Mouse (Mus musculus): ENCODE measurements at regions not wholly inside any gene's neighbourhood (a gene's known extent, or its start where the extent isn't known, plus 50 kb on each side); places are given as distances from the start of the nearest gene placed in this dataset.
"Not testable (repeated sequence)": the region's sequence is repeated elsewhere in the genome, so short reads cannot be mapped to it uniquely, and the experiment has no call there.

DNA sequence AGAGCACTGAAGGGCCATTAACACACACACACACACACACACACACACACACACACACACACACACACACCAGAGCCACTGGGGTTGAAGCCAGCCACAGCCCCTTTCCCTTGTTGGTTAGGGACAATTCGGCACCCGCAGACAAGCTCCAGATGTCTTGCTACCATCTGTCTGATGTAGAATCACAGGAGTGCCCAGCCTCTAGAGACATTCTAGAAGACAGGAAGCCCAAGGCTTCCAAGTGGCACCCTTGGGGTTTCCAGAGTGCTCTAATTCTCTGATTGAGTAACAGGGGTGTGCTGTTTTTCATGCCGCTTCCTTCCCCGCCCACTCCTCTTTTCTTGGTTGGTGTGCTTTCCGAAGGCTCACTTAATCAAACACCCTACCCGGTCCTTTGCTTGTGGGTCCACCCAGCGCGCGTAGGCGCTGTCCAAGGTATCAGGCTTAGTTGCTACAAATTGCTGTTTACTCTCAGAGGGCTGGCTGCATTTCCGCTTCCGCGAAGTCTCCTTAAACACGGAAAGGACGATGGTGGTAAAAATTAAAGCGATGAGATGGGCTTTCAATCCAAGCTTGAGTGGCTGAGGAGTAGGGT is 59.5 kb upstream of the Zbtb18 start:
- DNase-seq = no peak

DNA sequence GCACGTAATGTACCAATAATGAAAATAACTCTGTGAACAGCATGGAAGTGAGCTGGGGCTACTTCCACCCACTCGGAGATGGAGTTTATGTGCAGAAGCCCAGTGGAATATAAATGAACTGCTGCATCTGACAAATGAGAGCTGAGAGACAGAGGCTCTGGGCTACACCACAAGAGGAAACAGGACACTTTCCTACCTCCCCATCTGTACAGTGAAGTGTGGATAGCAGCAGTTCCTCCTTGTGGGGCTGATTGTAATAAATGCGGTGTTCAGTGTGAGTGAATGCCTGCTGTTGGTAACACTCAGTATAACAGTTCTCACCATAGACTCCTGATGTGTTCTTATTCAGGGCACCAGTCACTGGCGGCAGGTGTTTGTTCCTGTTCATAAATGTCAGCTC is 60.0 kb upstream of the Zbtb18 start:
- no peak for DNase-seq

DNA sequence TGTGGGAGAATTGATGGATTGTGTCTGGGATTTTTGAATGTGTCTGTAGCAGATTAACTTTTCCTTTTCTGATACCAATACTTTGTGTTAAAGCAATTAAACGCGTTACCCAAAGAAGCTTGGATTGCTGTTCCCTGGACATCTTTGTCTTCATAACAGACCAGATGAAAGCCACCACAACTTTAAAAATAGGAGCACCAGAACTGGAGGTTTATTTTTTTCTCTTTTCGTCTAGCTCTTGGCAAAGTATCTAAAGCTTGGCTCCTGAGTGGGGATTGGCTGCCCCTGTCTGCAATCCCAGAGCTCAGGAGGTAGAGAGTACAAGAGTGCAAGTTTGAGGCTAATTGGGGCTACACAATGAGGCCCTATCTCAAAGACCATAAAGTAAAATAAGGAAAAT is 64.0 kb upstream of the Zbtb18 start:
- no peak for DNase-seq

DNA sequence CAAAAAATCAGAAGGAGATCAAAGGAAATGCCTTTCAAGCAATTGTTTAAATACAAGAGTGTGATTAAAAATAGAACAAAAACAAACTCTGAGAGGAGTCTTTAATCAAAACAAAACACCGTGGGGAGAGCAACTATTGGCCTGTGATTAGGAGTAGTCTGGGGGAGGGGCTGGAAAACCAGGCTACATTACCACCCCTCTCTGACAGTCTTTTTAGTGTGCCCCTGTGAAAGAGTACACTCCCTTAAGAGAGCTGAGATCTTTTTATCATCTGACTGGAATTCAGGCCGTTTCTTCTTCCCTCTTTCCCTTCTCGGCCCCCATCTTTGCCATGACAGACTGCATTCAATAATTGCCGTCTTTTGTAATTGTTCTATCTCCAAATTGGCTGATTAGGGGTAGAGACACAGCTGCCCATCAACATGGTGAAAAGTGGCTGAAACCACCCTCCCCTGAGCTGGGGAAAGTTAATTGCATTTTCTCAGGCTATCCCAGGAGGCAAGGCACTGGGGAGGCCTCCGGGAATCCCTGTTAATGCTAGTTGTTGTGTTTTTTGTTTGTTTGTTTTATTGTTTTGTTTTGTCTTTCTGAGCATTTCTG is 68.8 kb upstream of the Zbtb18 start:
- DNase-seq = no peak

DNA sequence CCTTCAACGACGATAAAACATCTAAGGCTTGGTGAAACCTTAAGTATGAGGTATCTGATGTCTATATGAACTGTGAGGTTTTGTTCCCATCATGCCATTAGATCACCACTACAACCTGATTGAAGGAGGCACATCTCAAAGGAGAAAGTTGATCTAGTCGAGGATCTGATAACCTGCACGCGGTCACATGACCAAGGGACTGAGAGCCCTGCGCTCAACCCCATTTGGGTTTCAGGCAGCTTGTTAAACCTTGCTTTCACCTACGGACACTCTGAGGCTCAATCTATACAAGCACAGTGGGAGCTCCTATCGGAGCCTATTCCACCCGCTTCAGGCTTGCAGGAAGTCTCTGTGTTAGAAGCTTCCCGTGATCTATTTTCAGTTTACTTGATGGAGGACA is 70.1 kb upstream of the Zbtb18 start:
- DNase-seq = no peak

DNA sequence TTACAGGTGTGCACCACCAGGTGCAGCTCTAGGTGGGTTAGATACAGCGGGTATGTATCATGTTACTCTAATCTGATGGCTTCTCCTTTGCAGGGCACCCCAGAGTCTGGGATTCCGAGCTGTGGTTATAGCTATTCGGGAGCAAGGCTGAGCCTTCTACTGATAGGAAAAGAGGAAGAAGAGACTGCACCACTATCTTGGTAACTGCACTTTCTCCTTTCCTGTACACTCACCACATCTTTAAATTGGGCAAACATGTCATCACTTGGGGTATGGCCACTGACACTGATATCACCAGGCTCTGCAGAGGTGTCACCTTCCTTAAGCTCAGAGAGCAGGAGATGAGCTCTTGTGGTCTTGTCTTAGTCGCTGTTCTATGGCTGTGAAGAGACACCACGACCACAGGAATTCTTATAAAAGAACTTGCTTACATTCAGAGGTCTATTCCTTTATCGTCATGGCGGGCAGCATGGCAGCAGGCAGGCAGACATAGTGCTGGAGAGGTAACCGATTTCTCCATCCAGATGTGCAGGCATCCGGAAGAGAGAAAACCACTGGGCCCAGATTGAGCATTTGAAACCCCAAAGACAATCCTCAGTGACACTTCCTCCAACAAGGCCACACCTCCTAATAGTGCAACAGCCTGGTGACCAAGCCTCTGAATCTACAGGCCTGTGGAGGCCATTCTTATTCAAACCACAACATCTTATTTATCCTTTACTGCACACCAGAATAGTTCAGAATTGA is 74.1 kb upstream of the Zbtb18 start:
- DNase-seq = no peak

DNA sequence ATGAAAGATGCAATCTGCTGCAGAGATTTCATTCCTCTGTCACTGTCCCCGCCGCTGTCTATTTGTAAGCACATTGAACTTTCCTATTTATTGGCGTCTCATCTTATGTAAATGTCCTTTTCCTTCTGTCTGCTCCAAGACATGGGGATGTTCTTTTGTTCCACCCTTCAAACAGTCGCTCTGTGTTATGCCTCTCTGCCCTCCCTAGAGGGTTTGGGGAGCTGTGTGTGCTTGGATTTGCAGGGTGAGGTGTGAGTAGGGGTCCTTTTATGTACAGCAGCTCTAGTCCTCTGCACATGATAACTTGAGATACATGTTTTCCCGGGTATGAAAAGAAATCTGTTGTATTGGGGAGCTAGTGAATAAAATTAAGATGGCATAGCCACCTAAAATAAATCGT is 75.2 kb upstream of the Zbtb18 start:
- no peak for DNase-seq

DNA sequence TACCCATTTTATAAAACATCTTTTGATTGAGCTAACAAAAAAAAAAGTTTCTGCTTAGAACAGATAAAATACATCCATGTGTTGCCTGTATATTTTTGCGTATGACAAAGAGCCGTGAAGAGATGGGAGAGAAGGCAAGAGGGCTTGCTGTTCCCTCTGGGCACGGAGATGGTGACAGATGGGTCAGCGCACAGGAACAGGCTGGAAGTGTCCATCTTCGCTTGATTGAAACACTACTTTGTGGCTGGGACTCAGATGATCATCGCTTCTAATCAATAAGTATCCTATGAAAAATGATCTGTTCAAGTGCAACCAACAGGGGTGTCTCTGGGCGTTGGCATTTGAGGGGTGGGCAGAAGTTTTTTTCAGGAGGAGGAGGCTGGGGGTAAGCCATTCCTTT is 75.7 kb upstream of the Zbtb18 start:
- no peak for DNase-seq

DNA sequence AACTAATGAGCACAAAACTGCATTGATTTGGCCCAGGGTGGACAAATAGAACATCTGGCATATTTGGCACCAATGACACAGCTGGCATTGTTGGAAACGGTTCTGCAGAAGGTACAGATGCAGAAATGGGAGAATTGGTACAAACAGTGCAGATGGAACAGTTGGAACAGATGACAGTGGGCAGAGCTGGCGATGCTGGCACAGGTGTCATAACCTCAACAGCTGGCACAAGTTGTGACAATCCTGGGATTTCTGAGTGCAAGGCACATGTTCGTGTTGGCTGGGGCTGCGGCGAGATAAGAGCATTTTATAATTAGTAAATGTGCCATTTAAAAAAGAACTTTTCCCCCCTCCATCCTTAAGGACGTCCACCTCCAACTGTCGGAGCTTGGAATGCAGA is 77.8 kb upstream of the Zbtb18 start:
- no peak for DNase-seq

DNA sequence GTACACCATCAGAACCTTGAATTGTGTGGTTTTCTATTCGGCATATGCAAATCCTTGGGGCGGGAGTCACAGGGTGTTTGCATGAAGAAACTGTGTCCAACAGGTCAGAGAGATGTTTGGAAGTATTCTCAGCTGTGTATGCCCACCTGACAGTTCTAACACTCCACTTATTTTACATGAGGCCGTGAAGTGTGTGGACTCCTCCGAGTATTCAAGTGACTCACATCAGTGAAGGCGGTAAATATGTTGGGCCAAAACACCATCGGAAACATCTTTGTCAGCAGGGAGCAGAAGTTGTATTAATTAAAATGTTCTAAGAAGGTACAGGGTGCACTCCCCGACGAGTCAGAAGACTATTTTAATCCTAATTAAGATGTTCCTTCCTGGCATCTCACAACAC is 79.8 kb upstream of the Zbtb18 start:
- DNase-seq = no peak

DNA sequence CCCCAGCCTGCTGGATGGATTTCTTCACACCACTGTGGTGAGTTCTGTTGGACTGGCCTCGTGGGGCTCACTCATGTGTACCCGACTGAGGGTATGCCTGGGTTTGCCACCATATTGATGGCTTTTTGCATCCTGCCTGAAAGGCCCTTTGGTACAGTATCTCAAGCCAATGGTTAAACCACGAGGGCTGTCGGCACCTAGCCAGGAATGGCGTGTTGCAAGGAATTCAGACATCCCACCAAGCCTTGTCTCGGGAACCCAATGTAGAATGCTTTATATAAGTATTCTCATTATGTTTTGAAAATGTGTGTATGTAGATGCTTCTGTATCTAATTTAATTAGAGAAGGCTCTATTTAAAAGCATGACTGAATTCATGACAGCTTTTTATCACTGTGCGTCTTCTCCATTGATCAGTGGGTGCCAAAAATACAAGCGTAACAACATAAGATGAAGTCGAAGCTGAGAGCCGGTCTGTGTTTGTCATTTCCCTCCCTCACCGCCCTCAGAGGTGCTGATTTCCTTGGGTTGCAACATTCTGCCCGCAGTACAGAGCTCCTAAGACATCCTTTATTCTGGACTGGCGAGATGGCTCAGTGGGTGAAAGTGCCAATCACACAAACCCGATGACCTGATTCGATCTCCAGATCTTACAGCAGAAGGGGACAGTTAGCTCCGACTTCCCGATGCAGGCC is 90.5 kb upstream of the Akt3 start:
- DNase-seq = peak; percentile 71

DNA sequence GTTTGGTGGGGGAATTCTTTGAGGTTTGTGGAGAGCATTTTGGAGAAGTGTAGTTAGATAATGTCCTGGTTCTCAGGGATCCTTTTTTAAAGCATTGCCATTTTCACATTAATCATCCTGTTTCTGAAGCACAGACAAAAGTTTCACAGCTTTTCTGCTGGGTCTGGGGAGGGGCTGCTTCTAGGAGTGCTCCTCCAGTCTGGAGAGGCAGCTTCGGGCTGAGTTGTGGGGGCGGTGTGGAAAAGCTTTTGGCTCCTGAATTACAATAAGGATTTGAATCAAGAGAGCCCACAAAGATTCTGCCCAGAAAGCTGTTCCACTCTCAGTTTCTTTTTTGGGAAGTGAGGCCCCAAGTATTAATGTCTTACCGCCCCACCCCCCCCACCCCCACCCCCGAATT is 89.2 kb upstream of the Akt3 start:
- peak; percentile 42 for DNase-seq

DNA sequence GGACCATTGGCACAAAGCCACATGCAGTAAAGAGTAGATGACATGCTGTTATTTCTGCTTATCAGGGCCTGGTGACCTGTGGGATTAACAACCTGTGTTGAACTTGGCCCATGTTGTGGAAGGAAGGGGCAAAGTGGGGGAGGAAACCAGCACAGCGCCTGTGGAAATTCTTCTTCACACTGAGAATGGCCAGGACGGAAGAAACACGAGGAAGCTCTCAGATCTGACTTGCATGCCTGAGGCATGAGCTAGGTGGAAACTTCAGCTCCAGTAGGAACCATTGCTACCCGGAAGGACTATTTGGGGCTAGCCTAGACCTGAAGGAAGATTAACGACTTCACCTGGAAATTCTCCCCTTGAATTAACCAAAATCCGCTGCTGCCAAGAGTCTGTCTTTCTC is 88.5 kb upstream of the Akt3 start:
- no peak for DNase-seq

DNA sequence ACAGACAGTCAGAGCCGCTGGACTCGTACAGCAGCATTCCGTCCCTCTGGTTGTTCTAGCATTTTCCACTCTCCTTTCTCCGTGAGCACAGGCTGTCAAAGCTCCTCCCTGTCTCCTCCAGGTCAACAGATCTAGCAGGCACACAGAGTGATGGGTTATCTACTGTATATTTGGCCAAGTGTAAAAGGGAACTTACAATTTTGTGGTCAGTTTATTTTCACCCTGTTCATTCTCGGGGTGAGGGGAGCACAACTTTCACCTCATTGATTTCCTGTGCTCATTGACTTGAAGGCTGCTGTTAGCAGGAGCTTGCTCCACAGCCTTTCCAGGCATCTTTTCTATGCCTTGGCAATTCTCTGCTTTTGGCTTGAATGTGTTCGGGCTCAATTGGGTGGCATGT is 87.5 kb upstream of the Akt3 start:
- no peak for DNase-seq

DNA sequence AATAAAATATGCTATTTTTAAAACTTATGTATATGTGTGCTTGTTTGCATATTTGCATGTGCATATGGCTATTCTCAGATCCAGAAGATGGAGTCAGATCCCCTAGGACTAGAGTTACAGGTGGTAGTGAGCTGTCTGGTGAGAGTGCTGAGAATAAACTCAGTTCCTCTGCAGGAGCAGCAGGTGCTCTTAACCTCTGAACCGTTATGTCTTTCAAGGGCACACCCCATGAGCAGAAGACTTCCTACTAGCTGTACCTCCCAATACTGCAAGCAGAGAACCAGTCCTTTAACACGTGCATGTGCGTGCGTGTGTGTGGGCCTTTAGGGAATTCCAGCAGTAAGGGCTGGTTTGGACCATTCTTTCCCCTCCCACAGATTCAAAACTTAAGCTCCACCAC is 85.9 kb upstream of the Akt3 start:
- DNase-seq = no peak

DNA sequence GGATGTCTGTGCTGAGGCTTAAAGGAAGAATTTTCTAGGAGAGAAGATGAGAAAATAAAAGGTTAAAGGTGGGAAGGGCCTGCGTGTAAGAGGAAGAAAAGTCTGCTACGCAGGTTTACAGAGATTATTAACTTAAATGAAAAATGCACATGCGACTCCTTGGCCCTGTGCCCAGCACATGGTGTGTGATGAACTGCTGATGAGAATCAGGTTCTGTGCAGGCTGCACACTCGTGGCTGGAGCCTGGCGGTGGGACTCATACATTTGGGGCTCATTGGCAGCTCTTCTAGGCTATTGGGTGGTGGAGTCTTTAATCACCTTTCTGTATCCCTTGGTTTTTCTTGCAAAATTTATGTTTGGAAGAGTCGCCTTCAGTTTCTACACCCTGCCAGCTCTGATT is 85.1 kb upstream of the Akt3 start:
- peak; percentile 37 for DNase-seq

DNA sequence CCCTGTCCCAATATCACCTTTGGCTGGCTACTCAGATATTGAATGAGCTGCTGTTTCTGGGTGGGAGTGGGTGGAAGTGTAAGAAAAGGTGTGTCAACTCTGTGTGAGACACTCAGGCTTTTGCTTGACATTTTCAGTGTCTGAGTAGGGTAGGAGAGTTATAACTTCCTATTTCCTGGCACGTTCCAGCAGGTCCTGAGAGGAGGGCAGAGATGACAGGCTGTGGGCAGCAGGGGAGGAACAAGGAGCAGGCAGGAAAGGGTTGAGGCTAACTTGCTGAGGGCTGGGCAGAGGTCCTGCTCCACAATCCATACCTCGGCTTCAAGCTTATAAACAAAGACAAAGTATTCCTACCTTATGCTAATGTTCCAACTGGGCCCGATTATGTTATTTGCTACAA is 82.2 kb upstream of the Akt3 start:
- no peak for DNase-seq

DNA sequence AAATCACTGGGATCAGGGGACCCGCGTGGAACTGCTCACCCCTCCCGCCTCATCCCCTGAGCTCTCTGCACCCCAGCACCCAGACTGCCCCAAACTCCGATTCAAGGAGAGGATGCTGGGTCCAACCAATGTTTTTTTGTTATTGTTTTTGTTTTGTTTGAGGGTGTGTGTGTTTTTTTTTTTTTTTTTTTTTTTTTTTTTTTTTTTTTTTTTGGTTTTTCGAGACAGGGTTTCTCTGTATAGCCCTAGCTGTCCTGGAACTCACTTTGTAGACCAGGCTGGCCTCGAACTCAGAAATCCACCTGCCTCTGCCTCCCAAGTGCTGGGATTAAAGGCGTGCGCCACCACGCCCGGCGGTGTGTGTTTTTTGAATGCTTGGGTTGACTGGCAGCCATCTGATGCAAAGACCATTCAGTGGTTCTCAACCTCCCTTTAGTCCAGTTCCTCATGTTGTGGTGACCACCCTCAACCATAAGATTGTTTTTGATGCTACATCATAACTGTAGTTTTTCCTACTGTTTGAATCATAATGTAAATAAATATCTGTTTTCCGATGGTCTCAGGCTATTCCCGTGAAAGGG is 81.3 kb upstream of the Akt3 start:
- DNase-seq = not testable (repeated sequence)

DNA sequence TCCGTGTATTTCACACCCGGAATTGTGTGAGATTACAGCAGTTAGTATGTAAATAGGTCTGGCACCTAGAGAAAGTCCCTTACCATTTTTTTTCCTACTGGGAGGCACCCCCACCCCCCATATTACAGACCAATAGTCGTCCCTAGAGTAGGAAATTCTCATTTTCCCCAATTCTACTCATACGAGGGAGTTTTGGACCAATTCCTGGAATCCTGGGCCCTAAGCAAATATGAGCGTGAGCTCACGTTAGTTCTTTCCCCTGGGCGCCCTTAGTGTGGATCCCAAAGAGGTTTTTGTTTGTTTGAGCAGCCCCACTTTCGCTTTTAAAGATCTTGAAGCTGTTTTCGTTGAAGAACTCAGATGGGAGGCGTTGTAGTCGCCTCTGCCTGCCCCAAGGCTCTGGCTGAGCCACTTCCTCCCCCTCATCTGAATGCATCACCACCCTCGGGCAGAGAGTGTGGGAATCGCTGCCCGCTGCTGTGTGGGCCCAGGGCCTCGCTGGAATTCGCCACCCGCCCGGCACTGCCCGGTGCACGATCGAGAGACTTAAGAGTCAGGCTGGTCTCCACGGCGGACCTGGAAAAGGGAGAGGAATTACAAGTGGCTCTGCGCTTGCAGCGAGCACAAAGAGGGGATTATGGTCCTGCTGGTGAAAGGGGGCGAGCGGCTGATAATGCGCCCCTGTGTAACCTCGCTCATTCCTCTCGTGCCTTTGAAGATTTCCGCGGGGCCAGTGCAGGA is 80.6 kb upstream of the Akt3 start:
- DNase-seq = peak; percentile 66

DNA sequence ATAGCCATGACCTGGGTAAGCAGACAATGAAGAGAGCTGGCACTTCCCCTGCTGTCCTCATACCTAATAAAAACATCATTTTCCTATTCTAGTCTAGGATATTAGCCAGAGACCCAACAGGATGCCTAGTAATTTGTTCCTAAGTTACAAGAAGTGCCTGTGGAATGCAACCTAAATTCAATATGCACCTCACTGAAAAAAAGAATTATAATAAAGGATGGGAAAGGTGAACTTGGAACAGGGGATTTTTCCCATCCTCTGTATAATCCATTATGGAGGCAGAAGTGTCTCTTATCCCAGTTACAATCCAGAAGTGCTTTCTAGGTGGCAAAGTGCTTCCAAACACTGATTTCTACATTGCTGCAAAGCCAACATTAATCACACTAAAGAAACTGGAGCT is 79.8 kb upstream of the Akt3 start:
- DNase-seq = no peak

DNA sequence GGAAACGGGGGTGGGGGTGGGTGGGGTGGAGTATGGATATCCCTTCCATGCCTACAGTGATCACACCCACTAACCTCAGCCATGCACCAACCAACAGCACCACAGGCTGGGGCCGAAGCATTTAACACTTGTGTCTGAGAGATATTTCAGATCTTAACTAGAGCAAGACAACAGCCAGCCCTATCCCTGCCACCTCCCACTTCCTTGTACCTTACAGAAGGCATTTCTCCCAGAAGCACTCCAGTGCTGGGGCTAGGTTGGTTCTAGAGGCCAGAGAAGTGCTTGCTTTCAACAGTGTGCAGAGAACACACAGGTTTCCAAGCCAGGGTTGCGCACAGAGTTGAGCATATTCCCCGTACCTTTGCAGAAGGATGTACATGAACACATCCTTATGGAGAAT is 79.1 kb upstream of the Akt3 start:
- no peak for DNase-seq

DNA sequence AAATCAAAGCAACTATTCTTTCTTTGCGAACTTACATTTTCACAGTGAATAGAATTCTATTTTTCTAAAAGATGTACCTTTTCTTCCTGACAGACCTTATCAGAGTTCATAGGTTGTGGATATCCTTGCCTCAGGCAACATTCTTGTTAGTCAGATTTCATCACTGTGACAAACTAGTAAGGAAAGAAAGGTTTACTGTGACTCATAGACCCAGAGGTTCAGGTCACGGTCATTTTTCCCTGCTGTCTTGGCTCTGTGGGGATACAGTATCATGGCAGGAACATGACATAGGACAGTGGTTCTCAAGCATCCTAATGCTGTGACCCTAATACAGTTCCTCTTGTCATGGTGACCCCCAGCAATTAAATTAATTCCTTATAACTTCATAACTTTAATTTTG is 78.4 kb upstream of the Akt3 start:
- no peak for DNase-seq

DNA sequence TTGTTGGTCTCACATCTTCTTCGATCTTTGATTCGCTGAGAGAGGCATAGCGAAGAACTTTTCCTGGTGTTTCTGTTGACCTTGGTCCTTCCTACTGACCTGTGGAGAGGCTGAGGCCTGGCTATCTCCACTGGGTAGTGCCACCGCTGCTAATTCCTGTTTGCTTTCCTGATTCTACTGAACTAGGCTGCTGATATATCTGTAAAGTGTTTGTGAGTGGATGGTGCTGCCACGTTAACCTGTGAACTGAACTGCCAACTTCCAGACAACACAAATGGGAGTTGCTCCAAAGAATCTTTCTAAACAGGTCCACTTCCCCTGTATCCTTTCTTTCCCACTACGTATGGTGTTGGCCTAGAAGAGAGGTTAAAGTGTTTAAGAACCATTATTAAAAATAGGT is 78.0 kb upstream of the Akt3 start:
- no peak for DNase-seq
